Mouse (Mus musculus): Measurements from ENCODE around the gene Nt5dc3.

- no peak for TF ChIP-seq POLR2A (IDR thresholded peaks at IDR 0.05; ENCODE audit: low read depth, low read length)
- no peak for TF ChIP-seq CTCF (conservative IDR thresholded peaks at IDR 0.05; ENCODE audit: insufficient read depth, insufficient read length, low read depth, low read length)
Measured at GRCm38 (mm10) chr10:86852160-86852559, 73.4 kb downstream of the Nt5dc3 start.
